Mouse (Mus musculus) layer of hippocampus, adult 11-12 months (tissue): ENCODE data around the gene Fblim1.
A peak's percentile ranks its signal among the peaks of the same experiment; 100 is the strongest.

Experiments used
- DNase-seq: peaks from one replicate; pipeline ENCODE4 v3.0.0; 2022; ENCODE audit warnings: low spot score

The Fblim1 gene

DNA sequence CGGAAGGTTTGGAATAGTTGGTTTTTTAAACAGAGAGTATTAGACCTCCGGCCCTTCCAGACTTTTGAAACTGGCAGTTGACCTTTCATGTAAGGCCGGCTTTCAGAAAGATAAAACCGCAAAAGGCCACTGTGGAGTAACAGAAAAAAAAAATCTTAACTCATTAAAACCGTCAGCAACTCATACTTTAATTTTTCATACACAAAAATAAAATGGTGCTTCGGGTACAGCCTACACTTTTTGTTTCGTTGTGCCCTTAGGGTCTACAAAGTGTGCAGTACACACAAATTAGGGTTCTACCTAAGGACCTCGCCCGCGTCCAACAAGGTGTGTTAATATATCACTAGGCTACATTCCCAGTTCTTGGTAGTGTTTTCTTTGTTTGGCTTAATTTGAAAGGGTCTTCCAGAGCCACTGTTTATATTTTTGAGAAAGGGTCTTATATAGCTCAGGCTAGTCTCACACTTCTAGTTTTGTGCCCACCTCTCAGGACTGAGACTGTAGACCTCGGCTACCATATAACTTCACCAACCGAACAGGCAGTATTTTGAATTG, 66.6 kb downstream of the Fblim1 start:
- DNase-seq = no peak

DNA sequence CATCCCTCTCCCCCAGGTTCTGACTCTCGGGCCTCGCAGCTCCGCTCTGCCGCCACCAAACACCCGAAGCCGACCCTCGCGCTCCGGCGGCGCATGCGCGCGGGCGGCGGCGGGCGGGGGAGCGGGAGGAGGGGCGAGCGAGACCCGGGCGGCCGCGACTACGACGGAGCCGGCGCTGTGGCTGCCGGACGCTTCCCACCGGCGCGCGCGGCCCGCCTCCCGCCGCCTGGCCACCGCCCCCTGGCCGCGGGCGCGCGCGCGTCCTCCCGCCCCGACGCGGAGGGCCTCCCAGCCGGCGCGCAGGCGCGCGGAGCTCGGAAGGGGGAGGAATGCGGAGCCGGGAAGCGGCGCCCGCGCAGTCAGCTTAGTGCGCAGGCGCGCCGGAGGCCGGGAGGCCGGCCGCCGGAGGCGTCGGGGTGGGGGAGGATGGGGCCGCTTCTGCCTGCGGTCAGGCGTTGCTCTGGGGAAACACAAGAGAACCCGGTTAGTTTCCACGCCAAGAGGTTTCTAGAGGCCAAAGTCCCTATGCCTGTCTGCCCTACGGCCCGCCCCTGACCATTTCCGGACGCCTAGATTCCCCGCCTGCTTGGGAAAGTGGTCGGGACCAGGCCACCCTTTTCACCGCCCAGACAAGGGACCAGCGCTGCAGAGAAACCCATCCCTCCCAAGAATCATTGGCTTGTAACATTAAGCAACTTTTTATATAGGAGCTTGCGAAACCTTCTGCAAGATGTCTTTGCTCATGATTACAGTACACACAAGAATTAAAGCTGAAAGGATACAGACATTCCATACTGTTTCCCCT, 67.3 kb downstream of the Fblim1 start, which contains the start of gene Spen:
Gene Spen (minus strand): TSS at position 190 of the 805 bp plus-strand sequence.
- peak; percentile 92 for DNase-seq

GRCm38 (mm10) chr4:141537706-141538407, 68.0 kb downstream of the Fblim1 start:
- DNase-seq = no peak

GRCm38 (mm10) chr4:141537226-141537610, 68.7 kb downstream of the Fblim1 start:
- DNase-seq = no peak

DNA sequence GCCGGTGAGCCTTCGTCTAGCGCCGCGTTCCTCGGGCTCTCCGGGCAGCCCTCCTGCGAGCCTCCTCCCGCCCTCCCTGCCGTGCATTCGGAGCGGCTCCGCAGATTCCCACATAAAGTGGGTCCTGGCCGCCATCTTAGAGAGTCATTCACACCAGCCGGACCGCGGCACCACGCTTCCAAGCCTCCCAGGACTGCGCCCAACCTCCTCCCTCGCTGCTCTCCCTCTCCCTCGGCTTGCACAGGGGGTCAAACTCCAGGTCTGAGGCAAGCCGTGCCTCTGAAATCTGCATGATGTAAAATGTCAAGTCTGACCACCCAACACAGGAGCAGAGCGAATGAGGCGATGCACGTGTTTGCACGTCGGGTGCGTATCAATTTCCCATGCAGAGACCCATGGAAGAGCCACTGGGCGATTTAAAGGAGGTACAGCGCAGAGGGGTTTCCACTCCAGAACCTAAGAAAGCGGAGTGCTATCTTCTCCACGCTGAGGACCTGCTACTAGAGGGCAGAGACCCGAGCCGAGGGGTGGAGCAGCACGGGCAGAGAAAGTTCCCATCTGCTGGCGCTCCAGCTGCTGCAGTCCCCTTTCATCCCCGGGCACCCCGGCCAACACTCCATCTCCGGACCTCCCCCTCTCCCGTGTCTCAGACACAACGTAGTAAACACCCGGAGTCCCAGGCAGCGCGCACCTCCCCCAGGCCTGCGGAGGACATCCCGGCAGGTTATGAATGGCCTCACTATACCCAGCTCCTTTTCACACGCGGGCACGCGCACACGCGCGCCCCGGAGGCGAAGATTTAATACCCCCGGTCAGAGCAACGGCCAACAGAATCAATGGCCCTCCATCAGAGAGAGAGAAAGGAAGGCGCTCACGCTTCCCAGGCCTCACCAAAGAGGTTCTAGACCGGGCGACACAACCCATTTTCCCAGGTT, 69.3 kb downstream of the Fblim1 start:
- peak; percentile 75 for DNase-seq

DNA sequence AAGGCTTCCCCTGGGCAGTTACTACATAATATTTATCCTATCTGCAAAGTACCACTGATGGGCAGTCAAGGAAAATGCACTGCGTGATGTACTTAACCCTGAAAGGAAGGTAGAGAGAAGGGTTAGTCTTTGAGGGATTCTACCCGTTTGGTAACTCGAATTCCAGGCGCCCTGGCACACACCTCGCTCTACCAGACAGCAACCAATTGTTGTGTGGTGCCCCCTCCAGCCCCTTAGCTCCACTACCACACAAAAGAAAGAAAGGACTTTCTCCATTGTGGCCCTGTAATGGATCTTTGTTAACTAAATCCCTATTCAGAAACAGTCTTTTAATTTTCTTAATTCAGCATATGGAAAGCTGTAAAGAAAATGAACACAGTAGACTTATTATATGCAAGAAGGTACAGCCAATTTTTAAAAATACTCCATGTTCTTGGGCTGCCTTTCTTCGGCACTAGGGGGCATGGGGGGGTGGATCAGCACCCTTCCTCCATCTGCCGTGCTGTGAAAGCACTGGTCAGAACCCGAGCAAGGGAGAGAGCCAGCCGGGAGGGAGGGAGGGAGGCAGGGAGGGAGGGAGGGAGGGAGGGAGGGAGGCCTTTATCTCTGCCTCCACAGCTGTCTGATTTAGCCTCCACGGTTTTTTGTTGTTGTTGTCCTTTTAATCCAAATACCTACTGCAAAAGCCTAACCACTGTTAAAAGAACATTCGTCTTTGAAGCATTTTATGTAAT, 70.8 kb downstream of the Fblim1 start:
- peak; percentile 51 for DNase-seq

- no peak for DNase-seq
Measured at GRCm38 (mm10) chr4:141530979-141531378, 74.9 kb downstream of the Fblim1 start.

DNA sequence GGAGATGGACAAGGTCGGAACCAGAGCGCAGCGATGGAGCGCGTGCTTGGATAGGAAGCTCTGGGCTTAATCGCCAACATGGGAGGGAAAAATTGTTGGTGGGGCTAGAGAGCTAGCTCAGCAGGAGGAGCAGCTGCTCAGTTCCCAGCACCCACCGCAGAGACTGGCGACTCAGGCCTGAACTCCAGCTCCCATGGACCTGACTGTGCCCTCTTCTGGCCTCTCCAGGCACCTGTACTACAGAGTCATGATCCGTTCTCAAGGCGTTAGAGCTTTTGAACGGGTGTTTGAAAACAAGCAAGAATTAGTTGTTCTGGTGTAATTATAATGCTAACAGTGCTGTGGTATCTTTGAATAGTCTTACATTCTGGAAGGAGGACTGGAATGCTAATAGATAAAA, 77.0 kb downstream of the Fblim1 start:
- no peak for DNase-seq

DNA sequence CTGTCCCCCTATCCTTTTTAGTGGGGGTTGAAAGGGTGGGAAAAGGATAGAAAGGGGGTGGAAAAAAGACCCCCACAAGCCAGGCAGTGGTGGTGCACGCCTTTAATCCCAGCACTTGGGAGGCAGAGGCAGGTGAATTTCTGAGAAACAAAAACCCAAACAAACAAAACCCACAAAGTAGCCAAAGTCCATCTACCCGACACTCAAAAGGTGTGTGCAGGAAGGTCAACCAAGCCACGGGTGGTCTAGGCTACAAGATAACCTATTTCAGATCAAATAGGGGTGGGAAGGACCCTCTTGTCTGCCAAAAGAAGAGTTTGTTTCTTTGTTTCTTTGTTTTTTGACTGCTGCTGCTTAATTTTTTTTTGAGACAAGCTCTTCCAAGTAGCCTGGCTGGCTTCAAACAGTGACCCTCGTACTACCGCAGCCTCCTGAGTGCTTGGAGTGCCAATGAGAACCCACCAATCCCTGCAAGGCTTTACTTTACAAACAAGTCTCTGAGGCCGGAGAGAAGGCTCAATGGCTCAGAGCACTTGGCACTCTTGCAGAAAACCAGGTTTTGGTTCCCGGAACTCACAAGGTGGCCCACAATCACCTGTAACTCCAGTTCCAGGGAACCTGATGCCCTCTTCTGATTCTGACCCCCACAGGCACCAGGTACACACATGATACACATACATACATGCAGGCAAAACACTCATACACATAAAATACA, 78.8 kb downstream of the Fblim1 start:
- no peak for DNase-seq
